Mouse (Mus musculus) forebrain, embryonic 14.5 days (tissue): ENCODE data around the gene Ptpn1. TPM values are rescaled to one million over a fixed set of nuclear protein-coding genes. Genes with fewer than 3 reads are reported as not detected.

ENCODE experiments used
- ATAC-seq: fragments of 200-750 bp; cut with Nextera tagmentation; 2 replicates; pipeline ENCODE4 v1.8.0; 2017; ENCODE audit warnings: mild to moderate bottlenecking, moderate library complexity
- DNase-seq: peaks from one replicate; pipeline ENCODE4 v3.0.0-alpha.2; 2015; ENCODE audit warnings: low spot score
- H3K27ac ChIP-seq: fragments of 300-500 bp; sonication (generic); 2 replicates; pipeline ENCODE4 v1.5.1; 2014; ENCODE audit warnings: low read depth, mild to moderate bottlenecking, control low read depth, low read length, moderate library complexity
- H3K27me3 ChIP-seq: fragments of 300-500 bp; sonication (generic); replicated peaks from 2 replicates; pipeline ENCODE4 v1.6.1; 2014; ENCODE audit warnings: low read length, control low read depth, mixed read lengths; ENCODE audit not compliant: control insufficient read depth, insufficient read depth
- H3K36me3 ChIP-seq: fragments of 300-500 bp; sonication (generic); 2 replicates; pipeline ENCODE4 v1.6.1; 2014; ENCODE audit warnings: low read length, control low read depth; ENCODE audit not compliant: control insufficient read depth, insufficient read depth
- H3K4me1 ChIP-seq: fragments of 300-500 bp; sonication (generic); 2 replicates; pipeline ENCODE4 v1.6.1; 2014; ENCODE audit warnings: antibody characterized with exemption, low read length, control low read depth; ENCODE audit not compliant: control insufficient read depth, insufficient read depth
- H3K4me2 ChIP-seq: fragments of 300-500 bp; sonication (generic); 2 replicates; pipeline ENCODE4 v1.6.1; 2014; ENCODE audit warnings: mild to moderate bottlenecking, control low read depth, low read length
- H3K4me3 ChIP-seq: fragments of 300-500 bp; sonication (generic); 2 replicates; pipeline ENCODE4 v1.5.1; 2014; ENCODE audit warnings: low read depth, low read length, control low read depth
- H3K9ac ChIP-seq: fragments of 300-500 bp; sonication (generic); 2 replicates; pipeline ENCODE4 v1.6.1; 2014; ENCODE audit warnings: mild to moderate bottlenecking, low read length, control low read depth, moderate library complexity
- H3K9me3 ChIP-seq: fragments of 300-500 bp; sonication (generic); replicated peaks from 2 replicates; pipeline ENCODE4 v1.6.1; 2016; ENCODE audit warnings: low read length, control low read depth, mixed read lengths; ENCODE audit not compliant: control insufficient read depth
- WGBS: fragments of 180-500 bp; shearing (Covaris S2); extraction: QIAGEN DNeasy Blood & Tissue Kit; methylation state at CpG from one replicate; pipeline ENCODE4 v1.1.7; 2014; 5-methylcytosine and 5-hydroxymethylcytosine counted together
- polyA plus RNA-seq: library from polyadenylated mRNA; unstranded; fragments of >200 nt; fragmentation: Nextera tagmentation; extraction: Ambion mirVana; gene quantifications from 2 replicates; pipeline ENCODE4 v1.2.1, GENCODE M21; 2014

Ptpn1 gene
- polyA plus RNA-seq, 1 experiment from 2014 or later: 65.1 TPM

DNA sequence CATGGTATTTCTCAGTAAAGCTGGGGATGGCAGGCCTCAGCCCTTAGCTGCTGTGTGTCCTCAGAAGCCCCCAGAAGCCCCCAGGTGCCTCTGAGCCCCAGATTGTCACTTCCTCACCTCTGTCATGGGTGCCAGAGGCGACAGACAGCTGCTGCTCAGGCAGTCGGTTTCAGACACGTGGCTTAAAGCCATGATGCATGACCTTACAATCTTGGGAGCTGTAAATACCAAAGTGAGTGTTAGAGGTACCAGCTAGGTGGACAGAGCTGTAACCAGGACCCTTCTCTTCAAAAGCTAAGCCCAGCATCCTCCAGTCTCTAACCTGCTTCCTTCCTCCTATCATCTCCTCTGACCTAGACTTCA is 21.7 kb upstream of the Ptpn1 start:
- Histone ChIP-seq H3K27me3 (no peaks in the 10 kb centered on the region), H3K9me3 (no peaks in the 10 kb centered on the region), H3K4me3 (no peak overlapping the region), H3K4me1 (no peaks in the 10 kb centered on the region), H3K27ac (no peak overlapping the region), H3K4me2 (no peak overlapping the region), H3K9ac (no peak overlapping the region), H3K36me3 (no peaks in the 10 kb centered on the region)
- 73% methylated on average over 3 of the region's 3 CpGs for WGBS
- ATAC-seq: no peak
- DNase-seq: no peak

DNA sequence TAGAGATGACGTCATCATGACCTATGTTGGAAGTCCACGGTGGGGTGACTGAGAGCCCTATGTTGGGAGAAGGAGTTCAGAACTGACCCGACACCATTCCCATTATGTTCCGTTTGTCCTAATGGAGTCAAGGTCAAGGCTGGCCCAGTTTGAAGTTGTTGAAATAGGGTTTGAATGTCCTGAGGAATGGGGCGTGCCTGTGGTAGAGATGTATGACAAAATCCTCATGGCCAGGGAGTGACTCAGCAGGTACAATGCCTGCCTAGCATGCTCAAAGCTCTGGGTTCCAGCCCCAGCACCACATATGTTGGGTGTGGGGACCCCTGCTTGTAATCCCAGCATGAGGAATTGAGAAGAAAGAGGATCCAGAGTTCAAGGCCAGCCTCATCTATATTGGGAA is 20.3 kb upstream of the Ptpn1 start:
- no peak for DNase-seq
- H3K27me3 ChIP-seq: no peaks in the 10 kb centered on the region
- 88% methylated on average over 5 of the region's 5 CpGs for WGBS

DNA sequence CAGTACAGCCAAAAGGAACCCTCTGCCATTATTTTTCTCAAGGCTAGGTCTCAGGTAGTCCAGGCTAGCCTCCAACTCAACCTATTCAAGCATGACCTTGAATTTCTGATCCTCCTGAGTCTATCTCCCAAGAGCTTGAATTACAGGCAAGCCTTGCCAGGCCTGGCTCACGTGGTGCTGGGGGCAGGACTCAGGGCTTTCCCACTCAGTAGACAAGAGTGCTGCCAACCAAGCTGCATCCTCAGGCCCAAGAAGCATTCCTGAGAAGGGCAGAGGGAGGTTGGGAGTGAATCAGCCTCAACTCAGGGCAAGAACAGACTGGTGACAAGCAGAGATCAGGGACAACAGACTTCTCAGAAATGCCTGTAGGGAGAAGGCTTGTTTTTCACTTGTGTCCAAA is 12.8 kb upstream of the Ptpn1 start:
- Histone ChIP-seq H3K9ac (no peak overlapping the region), H3K27ac (no peak overlapping the region), H3K9me3 (no peaks in the 10 kb centered on the region), H3K4me2 (no peak overlapping the region), H3K36me3 (no peaks in the 10 kb centered on the region), H3K4me3 (no peak overlapping the region), H3K27me3 (no peaks in the 10 kb centered on the region), H3K4me1 (no peaks in the 10 kb centered on the region)
- WGBS: 57% methylated on average over 1 of the region's 1 CpGs
- ATAC-seq: no peak
- DNase-seq: no peak

More for the DNA sequence above, 20.3 kb upstream of the Ptpn1 start:
- no peak for ATAC-seq
- Histone ChIP-seq H3K27ac (no peak overlapping the region), H3K9me3 (no peaks in the 10 kb centered on the region), H3K4me2 (no peak overlapping the region), H3K4me1 (no peaks in the 10 kb centered on the region), H3K36me3 (no peaks in the 10 kb centered on the region), H3K9ac (no peak overlapping the region), H3K4me3 (no peak overlapping the region)

DNA sequence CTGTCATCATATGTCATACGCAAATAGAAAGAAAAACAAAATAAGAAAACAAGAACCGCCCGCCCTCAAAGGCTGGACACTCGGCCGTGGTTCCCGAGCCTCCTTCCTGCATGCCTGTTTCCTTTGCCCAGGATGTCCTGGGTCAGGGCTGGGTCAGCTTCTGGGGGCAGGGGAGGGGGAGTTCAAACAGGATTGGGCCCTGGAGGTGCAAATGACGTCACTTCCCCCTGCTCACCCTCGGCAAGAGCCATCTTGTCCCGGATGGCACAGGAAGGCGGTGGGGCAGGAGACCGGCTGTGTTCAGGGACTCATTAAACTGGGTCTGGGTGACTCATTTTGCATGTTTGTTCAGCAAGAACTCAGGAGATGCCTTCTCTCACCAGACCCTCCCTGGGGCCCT is 11.8 kb upstream of the Ptpn1 start:
- WGBS: 79% methylated on average over 11 of the region's 11 CpGs
- no peak overlapping the region for H3K27ac ChIP-seq
- no peaks in the 10 kb centered on the region for H3K27me3 ChIP-seq
- DNase-seq (no peak), ATAC-seq (no peak)
- H3K4me1 ChIP-seq: peaks cover 6% of the 10 kb centered on the region; the same call in 1 of the 2 replicates
- no peak overlapping the region for H3K4me3 ChIP-seq
- no peaks in the 10 kb centered on the region for H3K36me3 ChIP-seq
- H3K9ac ChIP-seq: no peak overlapping the region
- no peaks in the 10 kb centered on the region for H3K9me3 ChIP-seq
- no peak overlapping the region for H3K4me2 ChIP-seq

DNA sequence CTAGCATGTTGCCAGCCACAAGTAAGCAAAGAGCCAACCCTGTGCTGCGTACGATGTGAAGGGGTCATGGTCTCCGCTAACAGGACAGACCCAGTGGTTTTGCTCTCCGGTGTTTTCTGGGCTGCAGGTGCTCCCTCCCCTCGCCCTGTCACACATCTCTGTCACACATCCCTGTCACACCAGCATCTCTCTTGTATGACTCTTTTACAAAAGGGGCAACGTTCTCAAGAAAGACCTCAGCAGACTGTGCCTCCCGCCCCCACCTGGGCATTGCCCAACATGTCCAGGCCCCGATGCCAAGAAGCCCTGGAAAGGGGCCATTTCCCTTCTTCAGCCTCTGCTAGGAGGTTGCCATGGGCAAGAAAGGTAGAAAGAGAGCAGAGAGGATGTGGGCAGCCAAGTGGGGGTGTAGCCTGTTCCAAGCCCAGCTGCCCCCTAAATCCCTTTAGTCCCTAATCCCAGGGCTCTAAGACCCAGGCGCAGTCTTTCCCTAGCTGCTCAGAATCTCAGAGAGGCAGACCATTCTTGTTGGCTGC is 10.8 kb upstream of the Ptpn1 start:
- DNase-seq: no peak
- H3K36me3 ChIP-seq: no peaks in the 10 kb centered on the region
- 81% methylated on average over 9 of the region's 9 CpGs for WGBS
- peaks cover 6% of the 10 kb centered on the region; the same call in 1 of the 2 replicates for H3K4me1 ChIP-seq
- no peak for ATAC-seq
- H3K4me2 ChIP-seq: no peak overlapping the region
- H3K9me3 ChIP-seq: no peaks in the 10 kb centered on the region
- H3K9ac ChIP-seq: no peak overlapping the region
- no peaks in the 10 kb centered on the region for H3K27me3 ChIP-seq
- H3K27ac ChIP-seq: no peak overlapping the region
- H3K4me3 ChIP-seq: no peak overlapping the region

DNA sequence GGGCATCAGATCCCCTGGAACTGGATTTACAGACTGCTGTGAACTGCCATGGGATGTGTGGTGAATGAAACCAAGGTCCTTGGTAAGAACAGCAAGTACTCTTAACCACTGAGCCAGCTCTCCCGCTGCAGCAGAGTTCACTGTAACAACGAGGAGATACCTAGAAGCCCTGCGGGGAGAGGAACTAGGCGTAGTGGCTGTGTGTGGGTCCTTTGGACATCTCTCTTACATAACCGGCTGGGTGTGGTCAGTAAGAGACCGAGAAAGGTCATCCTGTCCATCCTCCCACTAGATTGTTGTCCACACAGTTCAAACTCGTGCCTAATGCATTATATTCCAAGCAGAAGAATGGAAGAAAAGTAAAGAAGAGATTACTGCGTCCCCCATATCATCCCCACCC is 10.0 kb upstream of the Ptpn1 start:
- DNase-seq: no peak

DNA sequence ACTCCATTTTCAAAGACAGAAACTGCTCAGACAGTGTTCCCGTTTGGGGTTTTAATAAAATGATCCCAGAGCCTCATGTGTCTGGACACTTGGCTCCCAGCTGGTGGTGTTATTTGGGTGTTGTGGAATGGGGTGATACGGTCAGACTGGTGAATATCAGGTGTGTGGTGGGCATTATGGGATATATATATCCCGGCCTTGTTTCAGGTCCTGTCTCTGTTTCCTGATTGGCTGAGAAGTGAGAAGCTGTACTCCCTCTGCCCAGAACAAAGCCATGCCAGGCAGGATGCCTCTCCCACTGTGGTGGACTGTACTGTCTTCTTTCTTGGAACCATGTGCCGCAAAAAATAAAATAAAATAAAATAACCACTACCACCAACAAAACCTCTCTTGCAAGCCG is 7.8 kb upstream of the Ptpn1 start:
- Histone ChIP-seq H3K4me1 (peaks cover 6% of the 10 kb centered on the region; the same call in 1 of the 2 replicates), H3K27ac (no peak overlapping the region), H3K4me3 (no peak overlapping the region), H3K4me2 (no peak overlapping the region), H3K9me3 (no peaks in the 10 kb centered on the region), H3K9ac (no peak overlapping the region), H3K36me3 (no peaks in the 10 kb centered on the region), H3K27me3 (no peaks in the 10 kb centered on the region)
- no peak for ATAC-seq
- WGBS: 93% methylated on average over 5 of the region's 5 CpGs
- DNase-seq: no peak

More for the DNA sequence above, 10.0 kb upstream of the Ptpn1 start:
- no peak for ATAC-seq
- no peak overlapping the region for H3K4me2 ChIP-seq
- H3K9ac ChIP-seq: no peak overlapping the region
- H3K27me3 ChIP-seq: no peaks in the 10 kb centered on the region
- no peaks in the 10 kb centered on the region for H3K36me3 ChIP-seq
- no peaks in the 10 kb centered on the region for H3K9me3 ChIP-seq
- H3K27ac ChIP-seq: no peak overlapping the region
- WGBS: 87% methylated on average over 8 of the region's 8 CpGs
- peaks cover 6% of the 10 kb centered on the region; the same call in 1 of the 2 replicates for H3K4me1 ChIP-seq
- no peak overlapping the region for H3K4me3 ChIP-seq

DNA sequence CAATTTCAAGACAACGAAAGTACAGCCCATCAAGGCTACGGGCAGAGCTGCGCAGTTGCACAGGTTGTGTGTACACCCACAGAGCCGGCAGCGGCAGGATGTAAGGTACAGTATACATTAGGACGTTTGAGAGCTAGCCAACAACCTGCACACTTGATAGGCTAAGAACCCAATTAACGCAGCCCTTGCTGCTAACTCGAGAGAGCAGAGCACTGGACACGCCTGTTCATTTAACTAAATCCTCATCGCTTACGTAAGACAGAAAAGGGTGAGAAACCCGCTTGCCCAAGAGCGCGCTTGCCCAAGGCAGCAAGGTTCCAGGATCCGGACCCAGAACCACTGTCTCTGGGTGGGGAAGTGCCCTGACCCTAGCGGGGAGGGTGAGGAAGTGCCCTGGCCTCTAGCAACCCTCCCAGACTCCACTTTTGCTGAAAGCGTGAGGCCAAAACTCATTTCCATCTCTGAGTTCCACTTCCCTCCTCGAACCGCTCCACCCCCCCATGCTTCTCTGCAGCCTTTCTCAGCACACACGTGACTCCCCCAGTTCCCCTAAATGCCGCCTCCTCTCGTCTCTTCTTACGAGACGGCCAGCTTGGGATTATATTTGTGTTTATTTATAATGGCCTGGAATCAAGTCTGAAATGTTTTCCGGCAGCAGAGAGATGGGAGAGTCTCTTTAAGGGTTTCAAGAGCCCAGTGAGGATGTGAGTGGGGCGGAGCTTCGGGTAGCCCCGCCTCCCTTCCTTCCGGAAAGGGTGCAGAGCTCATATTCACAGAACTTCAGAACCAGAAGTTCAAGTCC is 6.9 kb upstream of the Ptpn1 start:
- no peaks in the 10 kb centered on the region for H3K27me3 ChIP-seq
- H3K4me2 ChIP-seq: peak overlapping the region; percentile 56
- H3K4me1 ChIP-seq: peaks cover 6% of the 10 kb centered on the region; the same call in 1 of the 2 replicates
- no peak overlapping the region for H3K27ac ChIP-seq
- peak; percentile 78 for DNase-seq
- peak overlapping the region; percentile 32 for H3K4me3 ChIP-seq
- H3K36me3 ChIP-seq: no peaks in the 10 kb centered on the region
- ATAC-seq: peak; percentile 73
- WGBS: 3% methylated on average over 29 of the region's 29 CpGs
- peak overlapping the region; percentile 54 for H3K9ac ChIP-seq
- no peaks in the 10 kb centered on the region for H3K9me3 ChIP-seq
